Mouse (Mus musculus): ENCODE measurements around the gene Fbxo47. TPM values are rescaled to one million over a fixed set of nuclear protein-coding genes. Genes with fewer than 3 reads are reported as not detected.

Fbxo47 gene
- total RNA-seq, 2 experiments from 2014 or later = 0.41 to 0.50 TPM

DNA sequence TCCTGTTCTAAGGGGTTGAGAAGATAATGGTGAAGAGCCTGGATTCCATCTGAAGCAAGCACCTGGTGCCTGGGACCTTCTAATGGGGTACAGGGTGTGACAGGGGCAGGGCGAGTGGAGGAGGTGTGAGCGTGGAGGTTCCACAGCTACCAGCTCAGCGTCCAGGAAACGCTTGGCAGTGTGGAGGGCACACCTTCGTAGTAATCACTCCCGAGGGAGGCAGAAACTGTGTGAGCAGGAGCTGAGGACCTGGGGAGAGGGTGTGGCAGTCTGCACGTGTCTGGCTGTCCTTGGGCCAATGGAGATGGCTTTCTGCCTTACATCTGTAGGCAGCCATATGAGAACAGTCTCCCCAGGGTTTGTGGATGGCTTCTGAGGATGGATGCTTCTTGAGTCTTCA, 70.9 kb downstream of the Fbxo47 start:
- no peak for DNase-seq (ENCODE audit: low spot score in 2 of 2)

DNA sequence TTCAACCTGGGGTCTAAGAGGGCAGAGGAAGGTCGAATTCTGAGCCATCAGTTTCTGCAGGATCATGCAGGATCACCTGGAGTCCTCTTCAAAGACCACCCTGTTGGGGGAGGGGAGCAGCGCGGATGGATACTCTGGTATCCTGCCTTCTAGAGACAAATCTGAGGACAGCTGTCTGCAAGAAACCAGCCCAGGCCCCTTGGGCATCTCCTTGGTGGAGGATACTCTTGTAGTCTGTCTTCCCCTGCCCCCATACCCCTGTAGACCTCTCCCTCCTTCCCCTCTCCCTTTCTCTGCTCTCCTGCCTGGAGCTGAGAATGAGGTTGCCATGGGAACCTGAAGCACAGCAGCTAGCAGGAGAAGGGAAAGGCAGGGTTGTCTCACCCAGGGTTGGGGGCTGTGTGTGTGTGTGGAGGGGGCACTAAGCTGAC, 71.4 kb downstream of the Fbxo47 start:
- peak in 1 of 2 experiments; percentile 63 for DNase-seq (ENCODE audit: low spot score in 2 of 2)

DNA sequence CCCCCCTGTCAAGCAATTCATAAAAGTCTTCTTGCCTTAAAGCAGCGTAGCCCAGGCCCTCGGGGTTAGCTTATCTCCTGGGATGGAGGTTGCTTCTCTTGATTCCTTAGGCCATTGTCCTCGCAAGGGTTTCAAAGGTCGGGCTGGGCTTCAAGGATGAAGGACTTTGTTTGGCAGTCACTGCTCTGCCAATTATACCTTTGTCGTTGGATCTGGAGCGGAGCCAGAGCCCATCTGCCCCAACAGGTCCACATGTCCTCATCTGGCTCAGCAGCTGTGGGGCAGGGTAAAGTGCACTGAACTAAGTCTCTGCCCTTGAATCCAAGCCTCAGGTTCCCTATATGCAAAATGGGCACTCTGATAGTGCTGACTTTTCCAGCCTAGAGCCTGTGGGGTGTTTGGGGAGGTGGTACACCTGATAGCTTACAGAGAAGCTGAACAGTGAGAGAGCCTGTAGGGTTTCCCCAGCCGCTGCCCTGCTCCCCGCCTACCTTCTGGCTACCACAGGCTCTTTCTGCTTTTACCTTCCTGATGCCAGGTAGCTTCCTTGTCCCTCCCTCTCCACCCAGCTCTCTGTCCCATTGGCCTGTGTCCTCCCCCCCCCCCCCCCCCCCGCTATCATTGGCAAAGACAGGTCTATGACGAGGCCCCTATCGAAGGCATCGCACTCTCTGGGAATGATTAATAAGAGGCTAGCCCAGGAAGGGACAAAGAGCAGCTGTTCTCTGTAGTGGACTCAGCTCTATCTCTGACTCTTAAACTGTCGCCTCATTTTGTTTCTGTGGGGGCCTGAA, 72.2 kb downstream of the Fbxo47 start:
- DNase-seq (ENCODE audit: low spot score in 2 of 2) = no peak

DNA sequence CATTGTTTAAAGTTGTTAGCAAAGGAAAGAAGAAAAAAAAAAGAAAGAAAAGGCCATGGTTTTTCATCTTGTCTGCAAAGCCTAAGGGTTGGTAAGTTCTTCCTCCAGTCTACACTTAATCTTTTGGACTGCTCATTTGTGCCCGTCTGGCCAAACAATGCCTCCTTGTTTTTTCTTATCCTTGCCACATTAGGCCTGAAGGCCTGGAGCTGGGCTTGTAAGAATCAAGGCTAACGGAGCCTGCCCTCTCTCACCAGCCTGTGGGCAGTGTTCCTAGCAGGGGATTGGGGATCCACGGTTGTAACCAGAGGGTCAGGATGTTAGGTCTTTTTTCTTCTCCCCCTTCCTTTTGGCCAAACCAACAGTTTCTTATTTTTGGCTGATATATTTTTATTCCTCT, 73.0 kb downstream of the Fbxo47 start:
- no peak for DNase-seq (ENCODE audit: low spot score in 2 of 2)

DNA sequence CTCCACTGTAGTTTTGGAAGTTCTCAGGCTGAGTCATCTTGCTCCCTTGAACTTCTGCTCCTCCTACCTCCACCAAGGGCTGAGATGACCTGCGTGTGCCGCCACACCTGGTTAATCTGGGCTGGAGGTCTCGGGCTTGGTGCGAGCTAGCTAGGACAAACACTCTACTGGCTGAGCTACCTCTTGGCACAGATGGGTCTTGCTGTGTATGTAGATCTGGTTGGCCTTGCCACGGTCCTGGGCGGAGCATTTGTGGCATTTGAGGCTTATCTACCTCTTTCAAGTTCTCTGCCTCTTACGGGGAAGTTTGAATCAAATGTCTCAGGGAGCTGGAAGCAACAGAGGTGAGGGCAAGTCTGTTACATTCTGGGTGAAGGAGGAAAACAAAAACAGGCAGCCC, 73.6 kb downstream of the Fbxo47 start:
- no peak for DNase-seq (ENCODE audit: low spot score in 2 of 2)

DNA sequence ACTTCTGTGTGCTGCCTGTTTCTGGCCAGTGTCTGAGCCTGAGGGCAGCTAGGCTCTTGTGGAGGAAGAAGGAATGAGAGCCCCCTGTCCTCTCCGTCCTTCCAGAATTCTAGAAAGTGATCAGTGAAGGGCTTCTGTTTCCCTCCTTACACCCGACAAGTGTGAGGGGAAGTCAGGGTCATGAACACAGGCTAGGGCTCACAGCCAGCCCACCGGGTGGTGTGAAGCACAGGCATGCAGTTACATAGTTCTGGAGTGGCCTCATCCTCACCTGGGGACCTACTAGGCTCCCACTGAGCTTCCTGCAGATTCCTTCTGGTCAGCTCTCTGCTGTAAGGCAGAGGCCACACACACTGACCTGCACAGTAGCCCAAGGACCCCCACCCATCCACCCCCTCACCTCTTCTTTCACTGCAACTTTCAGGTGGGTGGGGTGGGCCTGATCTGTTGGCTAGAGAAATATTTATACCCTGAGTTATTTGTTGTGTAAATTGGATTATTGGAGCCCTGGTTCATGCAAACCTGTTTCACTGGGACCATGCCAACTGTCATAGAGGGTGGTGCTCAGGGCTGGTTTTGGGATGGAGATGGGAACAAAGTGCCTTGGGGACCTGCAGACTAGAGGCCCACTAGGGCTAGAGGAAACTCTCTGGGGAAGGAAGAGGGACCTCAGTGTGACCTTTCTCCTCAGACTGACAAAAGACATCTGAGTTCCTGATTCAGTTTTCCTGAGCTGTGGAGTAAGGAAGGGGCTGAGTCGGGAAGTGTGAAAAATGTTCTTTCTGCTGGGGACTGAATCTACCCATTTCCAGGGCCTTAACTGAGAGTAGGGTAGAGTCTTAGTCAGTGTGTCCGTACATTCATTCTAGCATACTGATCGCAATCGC, 74.5 kb downstream of the Fbxo47 start:
- DNase-seq (ENCODE audit: low spot score in 2 of 2) = no peak

DNA sequence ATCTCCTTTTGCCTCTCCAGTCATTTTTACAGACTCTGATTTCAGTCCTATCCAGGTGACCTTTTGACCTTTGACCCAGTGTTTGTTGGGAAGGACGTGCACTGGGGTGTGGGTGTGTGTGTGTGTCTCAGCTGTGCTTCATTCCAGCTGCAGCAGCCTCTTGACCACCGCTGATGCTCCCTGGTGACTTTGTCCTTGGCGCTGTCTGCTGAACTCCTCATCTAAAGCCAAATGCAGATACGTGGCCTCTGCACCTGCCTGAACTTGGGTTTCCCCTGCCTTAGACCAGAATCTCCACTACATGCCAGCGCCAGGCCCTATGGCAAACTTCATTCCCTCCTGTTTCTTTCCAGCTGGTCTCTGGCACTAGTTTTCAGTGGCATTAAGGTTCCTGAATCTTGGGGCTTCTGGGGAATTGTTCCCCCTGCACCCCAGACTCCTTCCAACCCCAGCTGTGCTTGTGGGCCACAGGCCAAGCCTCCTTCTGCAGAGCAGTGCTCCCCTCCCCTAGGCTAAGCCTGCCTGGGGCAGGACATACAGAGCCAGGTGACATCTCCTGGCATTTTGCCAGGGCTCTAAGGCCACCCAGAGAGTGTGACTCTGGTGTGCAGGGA, 75.2 kb downstream of the Fbxo47 start:
- DNase-seq (ENCODE audit: low spot score in 2 of 2) = no peak

DNA sequence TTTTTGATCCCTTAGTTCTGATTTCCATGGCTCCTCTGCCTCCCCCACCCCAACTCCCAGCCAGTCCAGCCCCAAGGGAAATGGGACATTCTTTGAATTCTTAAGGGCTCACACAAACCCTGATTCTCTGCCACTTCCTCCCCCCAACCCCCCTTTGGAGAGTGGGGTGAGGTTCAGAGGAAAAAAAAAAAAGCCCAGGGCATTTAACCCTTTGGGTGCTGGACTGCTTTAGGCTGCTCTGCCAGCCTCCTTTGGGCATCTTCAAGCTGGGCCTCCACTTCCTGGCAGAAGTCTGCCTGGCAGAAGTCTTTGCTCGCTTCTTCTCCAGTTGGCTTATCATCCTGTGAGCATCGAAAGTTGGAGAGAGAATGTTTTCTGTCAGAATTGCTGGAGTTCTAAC, 75.9 kb downstream of the Fbxo47 start:
- DNase-seq (ENCODE audit: low spot score in 2 of 2) = no peak

DNA sequence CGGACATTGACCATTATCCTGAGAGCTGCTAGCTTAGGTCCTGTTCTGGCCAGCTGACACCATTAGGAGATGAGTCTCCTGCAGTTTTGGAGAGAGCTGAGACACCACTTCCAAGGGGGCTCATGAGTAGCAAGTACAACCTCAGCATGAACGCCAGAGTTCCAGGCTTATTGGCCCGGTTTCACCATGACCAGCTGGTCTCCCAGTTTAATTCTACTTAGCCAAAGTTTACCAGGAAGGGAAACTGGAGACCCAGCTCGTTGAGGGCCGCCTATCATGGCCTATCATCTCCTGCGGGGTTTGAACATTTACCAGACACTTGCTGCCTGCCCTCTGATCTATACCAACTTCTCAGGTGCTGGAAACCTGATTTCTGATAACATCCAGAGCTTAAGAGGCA, 76.3 kb downstream of the Fbxo47 start:
- no peak for DNase-seq (ENCODE audit: low spot score in 2 of 2)

DNA sequence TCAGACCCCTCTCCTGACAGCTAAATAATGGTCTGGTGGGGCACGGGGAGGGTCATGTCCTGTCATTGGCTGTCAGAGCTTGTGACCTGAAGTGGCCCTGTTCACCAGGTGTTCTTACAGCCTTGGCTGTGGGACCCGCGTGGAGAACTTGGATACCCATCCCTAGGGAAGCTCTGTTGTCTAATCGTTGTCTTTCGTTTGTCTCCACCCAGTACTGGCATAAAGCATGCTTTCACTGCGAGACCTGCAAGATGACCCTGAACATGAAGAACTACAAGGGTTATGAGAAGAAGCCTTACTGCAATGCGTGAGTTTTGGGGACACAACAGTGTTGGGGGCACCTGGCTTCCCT, 77.4 kb downstream of the Fbxo47 start:
- no peak for DNase-seq (ENCODE audit: low spot score in 2 of 2)

DNA sequence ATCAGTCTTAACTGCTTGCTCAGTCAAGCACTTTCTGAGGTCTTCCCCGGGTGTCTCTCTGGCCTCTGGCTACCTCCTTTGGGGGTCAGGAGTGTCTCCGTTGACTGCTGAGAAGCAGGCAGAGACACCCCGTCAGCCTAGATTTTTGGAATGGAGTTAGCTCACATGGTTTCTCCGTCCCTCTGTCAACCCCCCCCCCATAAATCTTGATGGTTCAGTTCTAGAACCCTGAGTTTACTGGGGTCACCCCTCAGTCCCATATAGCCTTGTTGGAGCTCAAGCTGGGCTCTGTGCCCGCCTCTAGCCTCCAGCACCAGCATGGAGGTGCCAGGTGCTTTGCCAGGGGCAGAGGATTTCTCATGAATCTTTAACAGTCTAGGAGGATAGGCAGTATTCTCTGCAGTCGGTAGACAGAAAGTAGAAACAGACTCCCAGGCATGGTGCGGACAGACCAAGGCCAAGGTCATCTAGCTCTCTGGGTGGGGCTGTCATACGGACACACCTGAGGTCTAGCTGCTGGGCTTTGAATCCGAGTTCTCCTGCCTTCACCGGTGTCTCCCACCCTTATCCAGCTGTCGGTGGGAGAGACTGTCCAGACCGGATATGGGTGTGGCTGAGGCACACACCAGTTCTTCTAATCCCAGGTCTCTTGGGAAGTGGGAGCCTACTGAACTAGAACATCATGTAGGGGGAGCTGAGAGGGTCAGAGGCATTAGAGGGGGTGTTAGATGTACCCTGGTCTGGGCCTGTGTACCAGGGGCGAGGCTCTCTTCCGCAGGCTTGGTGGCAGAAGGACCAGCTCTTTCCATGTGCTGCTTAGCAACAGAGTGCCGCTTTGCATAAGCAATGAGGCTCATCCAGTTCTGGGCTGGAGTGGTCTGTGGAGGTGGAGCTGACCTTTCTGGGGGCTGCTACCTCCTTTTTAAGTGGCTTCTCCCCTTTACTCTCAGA, 78.0 kb downstream of the Fbxo47 start:
- no peak for DNase-seq (ENCODE audit: low spot score in 2 of 2)

DNA sequence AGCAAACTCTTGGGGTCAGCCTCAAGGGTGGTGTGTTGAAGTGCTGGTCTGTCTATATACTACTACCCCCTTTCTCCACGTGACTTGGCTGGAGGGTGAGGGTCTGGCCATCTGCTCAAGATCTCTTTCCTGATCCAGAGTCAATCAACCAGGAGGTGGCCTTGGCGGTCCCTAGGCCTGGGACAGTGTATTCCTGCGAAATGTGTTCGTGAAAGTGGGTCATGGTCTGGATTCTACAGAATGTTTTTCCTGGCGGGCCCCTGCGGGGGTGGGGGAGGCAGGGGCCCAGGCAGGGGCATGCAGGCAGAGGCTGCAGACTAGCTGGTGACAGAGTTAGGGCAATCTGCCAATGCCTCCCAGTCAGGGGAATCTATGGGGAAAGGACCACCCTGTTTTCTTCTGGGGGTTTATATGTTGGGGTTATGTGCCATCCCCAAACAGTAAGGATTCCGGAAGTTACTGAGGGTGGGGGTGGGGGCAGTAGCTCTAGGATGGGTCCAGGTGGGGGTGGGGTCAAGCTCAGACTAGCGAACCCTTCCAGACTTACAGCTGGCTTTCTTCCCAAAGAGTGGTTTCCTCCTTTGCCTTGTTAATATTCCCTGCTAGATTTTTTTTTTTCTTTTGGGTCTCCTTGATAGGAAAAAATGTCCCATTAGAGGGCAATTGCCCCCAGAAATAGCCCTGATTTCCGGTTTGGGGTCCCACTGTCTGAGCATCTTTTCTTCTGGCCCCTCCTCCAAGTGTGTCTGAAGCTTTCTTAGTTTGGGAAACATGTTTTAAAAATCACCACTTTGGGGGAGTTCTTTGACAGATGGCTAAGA, 78.9 kb downstream of the Fbxo47 start:
- no peak for DNase-seq (ENCODE audit: low spot score in 2 of 2)

DNA sequence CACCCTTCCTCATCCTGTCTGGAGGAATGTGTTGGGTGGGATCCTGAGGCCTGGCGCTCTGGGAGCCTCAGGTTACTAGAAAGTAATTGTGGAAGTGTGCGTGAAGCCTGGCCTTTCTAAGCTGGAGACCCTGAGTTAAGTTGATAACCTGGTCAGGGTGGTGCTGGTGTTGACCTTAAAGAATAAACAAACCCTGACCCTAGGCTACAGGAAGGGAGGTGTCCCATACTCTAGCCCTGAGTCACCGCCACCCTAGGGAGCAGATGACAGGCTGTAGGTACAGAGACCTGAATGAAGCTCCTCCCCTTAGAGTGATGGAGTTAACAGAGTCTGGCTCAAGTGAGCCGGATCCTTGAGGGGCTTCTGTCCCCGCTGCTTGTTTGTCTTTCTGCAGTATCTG, 80.1 kb downstream of the Fbxo47 start:
- no peak for DNase-seq (ENCODE audit: low spot score in 2 of 2)

Other genes starting within 250 kb of the Fbxo47 start
- 10 to 100 TPM; 72.8 to 83.8 TPM for gene Mllt6, start 220.7 kb downstream of the Fbxo47 start, total RNA-seq (2021)
- 10 to 100 TPM; 47.1 to 50.2 TPM for gene Cisd3, start 198.3 kb downstream of the Fbxo47 start, total RNA-seq (2021)
- 10 to 100 TPM; 29.9 to 32.7 TPM for gene Pcgf2, start 183.7 kb downstream of the Fbxo47 start, total RNA-seq (2021)
- 100 to 1,000 TPM; 140 to 149 TPM for gene Psmb3, start 180.8 kb downstream of the Fbxo47 start, total RNA-seq (2021)
- gene Pip4k2b, start 139.4 kb downstream of the Fbxo47 start, total RNA-seq (2021) = 100 to 1,000 TPM; 115 to 118 TPM
- 10 to 100 TPM; 21.3 to 21.4 TPM for gene Cwc25, start 117.6 kb downstream of the Fbxo47 start, total RNA-seq (2021)
- 1 to 10 TPM in 1 of 2 experiments, under 1 TPM in 1; 0.58 to 2.0 TPM for gene 1700001P01Rik, start 108.2 kb downstream of the Fbxo47 start, total RNA-seq (2021)
- 100 to 1,000 TPM; 372 to 419 TPM for gene Rpl23, start 101.7 kb downstream of the Fbxo47 start, total RNA-seq (2021)
- 100 to 1,000 TPM; 114 to 123 TPM for gene Lasp1, start 85.2 kb downstream of the Fbxo47 start, total RNA-seq (2021)
- 10 to 100 TPM; 44.2 to 49.6 TPM for gene B230217C12Rik, start 43.4 kb downstream of the Fbxo47 start, total RNA-seq (2021)
- 1 to 10 TPM; 7.9 to 9.6 TPM for gene Plxdc1, start 102.3 kb upstream of the Fbxo47 start, total RNA-seq (2021)
- gene Arl5c, start 112.0 kb upstream of the Fbxo47 start, total RNA-seq (2021) = 1 to 10 TPM; 1.5 to 1.6 TPM
- gene Cacnb1, start 138.9 kb upstream of the Fbxo47 start, total RNA-seq (2021) = 100 to 1,000 TPM; 128 to 131 TPM
- 100 to 1,000 TPM; 532 to 602 TPM for gene Rpl19, start 142.6 kb upstream of the Fbxo47 start, total RNA-seq (2021)
- 10 to 100 TPM; 27.2 to 31.0 TPM for gene Stac2, start 169.3 kb upstream of the Fbxo47 start, total RNA-seq (2021)